Mouse (Mus musculus): ENCODE results near the gene Il7r.

The Il7r gene

DNA sequence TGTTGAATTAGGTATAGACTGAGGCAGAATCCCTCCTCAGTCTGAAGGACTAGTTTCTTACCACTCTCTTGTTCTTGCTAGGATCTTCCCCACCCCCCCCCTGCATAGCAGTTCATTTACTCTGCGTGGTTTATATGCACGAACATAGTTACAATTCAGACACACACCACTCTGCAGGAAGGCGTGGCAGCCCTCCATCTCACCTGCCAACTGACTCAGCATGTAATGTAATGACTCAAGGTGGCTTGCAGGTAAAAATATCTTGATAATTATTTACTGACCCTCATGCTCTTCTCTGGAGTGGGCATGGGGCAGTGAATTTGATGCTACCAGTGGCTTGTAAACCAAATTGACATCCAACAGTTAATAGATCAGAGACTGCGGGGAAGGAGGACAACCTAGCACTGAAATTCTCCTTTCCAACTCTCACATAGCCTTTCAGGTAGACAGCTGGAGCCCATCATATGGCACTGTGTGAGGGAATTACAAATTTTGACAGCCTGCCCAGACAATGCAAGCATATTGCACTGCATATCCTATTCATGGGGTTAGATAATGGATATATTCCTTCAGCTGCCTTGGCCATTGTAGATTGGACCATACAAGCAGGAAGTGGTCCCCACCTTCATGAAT, 58.8 kb downstream of the Il7r start:
- no peak for DNase-seq

DNA sequence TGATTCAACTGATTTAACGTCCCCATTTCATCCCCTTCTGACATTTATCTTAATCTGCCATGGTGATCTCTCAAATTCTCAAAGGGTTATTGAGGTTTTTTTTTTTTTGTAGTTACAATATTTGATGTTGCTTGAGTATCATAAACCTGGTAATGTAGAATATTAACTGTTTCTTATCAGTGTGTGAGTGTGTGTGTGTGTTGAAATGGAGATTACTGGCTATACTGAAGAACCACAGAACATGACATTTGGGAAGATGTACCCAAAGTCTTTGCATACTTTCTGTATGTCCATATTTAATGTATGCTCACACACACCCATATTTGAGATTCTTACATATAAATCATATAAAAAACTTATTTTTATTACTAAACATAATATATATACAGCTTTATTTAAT, 65.9 kb downstream of the Il7r start:
- no peak for DNase-seq

DNA sequence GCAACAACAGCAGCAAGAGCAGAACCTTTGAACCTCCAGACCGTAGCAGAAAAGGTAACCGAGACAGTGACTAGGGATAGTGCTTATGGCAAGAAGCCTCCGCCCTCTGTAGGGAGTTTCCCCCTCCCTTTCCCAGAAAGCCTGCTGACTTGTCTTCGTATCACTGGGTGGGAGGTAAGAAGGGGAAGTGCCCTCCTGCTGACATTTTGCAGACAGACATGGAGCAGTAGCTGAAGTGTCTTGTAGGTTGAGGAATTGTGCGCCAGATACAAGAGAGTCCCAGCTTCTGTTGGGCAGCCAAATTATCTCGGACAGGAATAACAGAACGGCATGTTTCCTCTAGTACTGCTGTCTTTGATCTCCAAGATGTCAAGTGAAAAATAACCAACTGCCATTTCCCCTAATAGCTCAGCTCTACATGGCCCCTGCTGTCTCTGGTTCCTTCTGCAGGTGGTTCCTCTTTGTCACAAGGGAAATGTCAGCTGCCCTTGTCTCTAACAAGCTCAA, 66.4 kb downstream of the Il7r start:
- no peak for DNase-seq
